Mouse (Mus musculus) forebrain, postnatal 0 days (tissue): ENCODE measurements around the gene Yipf3. TPM values are rescaled to one million over a fixed set of nuclear protein-coding genes. Genes with fewer than 3 reads are reported as not detected.

Source experiments
- ATAC-seq: fragments of 200-750 bp; cut with Nextera tagmentation; 2 replicates; pipeline ENCODE4 v1.8.0; 2017; ENCODE audit warnings: mild to moderate bottlenecking, moderate library complexity
- DNase-seq: peaks from one replicate; pipeline ENCODE4 v3.0.0-alpha.2; 2015
- H3K27ac ChIP-seq: fragments of 300-500 bp; sonication (generic); 2 replicates; pipeline ENCODE4 v1.5.1; 2014; ENCODE audit warnings: low read depth, mild to moderate bottlenecking, antibody characterized with exemption, low read length, moderate library complexity, mixed read lengths
- H3K27me3 ChIP-seq: fragments of 300-500 bp; sonication (generic); 2 replicates; pipeline ENCODE4 v1.6.1; 2014; ENCODE audit warnings: mild to moderate bottlenecking, low read length, mixed read lengths; ENCODE audit not compliant: insufficient read depth
- H3K36me3 ChIP-seq: fragments of 300-500 bp; sonication (generic); 2 replicates; pipeline ENCODE4 v1.6.1; 2014; ENCODE audit warnings: mild to moderate bottlenecking, moderate library complexity; ENCODE audit not compliant: insufficient read depth
- H3K4me1 ChIP-seq: fragments of 300-500 bp; sonication (generic); 2 replicates; pipeline ENCODE4 v1.6.1; 2014; ENCODE audit warnings: antibody characterized with exemption; ENCODE audit not compliant: insufficient read depth
- H3K4me2 ChIP-seq: fragments of 300-500 bp; sonication (generic); 2 replicates; pipeline ENCODE4 v1.6.1; 2014; ENCODE audit warnings: low read depth, mild to moderate bottlenecking, moderate library complexity
- H3K4me3 ChIP-seq: fragments of 300-500 bp; sonication (generic); 2 replicates; pipeline ENCODE4 v1.5.1; 2014; ENCODE audit warnings: low read depth, low read length, mixed read lengths
- H3K9ac ChIP-seq: fragments of 300-500 bp; sonication (generic); 2 replicates; pipeline ENCODE4 v1.6.1; 2014; ENCODE audit warnings: mild to moderate bottlenecking
- H3K9me3 ChIP-seq: fragments of 300-500 bp; sonication (generic); 2 replicates; pipeline ENCODE4 v1.6.1; 2016; ENCODE audit warnings: low read length
- CTCF ChIP-seq: sonication (generic); IDR thresholded peaks from 2 replicates; pipeline ENCODE4 v1.5.1; 2016; ENCODE audit warnings: antibody characterized with exemption, control low read depth, low read depth
- WGBS: fragments of 180-500 bp; shearing (Covaris S2); extraction: QIAGEN DNeasy Blood & Tissue Kit; methylation state at CpG from one replicate; pipeline ENCODE4 v1.1.7; 2014; 5-methylcytosine and 5-hydroxymethylcytosine counted together
- microRNA counts: library from miRNA; unstranded; fragments of <30 nt; microRNA quantifications from one replicate; lab custom pipeline; 2015
- microRNA-seq, 2 experiments: library from miRNA; unstranded; fragments of <30 nt; microRNA quantifications; one replicate each; pipeline ENCODE4; 2016
- polyA plus RNA-seq: library from polyadenylated mRNA; unstranded; fragments of >200 nt; fragmentation: Nextera tagmentation; extraction: Ambion mirVana; gene quantifications from 2 replicates; pipeline ENCODE4 v1.2.1, GENCODE M21; 2015
- total RNA-seq: library from RNA; depleted of rRNA; stranded (reverse); fragments of >200 nt; gene quantifications from 2 replicates; pipeline ENCODE4 v1.2.3, GENCODE M21; 2014; rRNA removed

Gene Yipf3
- total and polyA plus RNA-seq, 2 experiments from 2014 or later, result 16.1 to 74.2 TPM

GRCm38 (mm10) chr17:46298220-46298913 is 50.5 kb downstream of the Yipf3 start:
- peak overlapping the region; percentile 77 for H3K9ac ChIP-seq
- peak; percentile 88 for TF ChIP-seq CTCF
- no peaks in the 10 kb centered on the region for H3K4me1 ChIP-seq
- H3K9me3 ChIP-seq, result no peaks in the 10 kb centered on the region
- DNase-seq (peak; percentile 89), ATAC-seq (peak; percentile 85)
- H3K27me3 ChIP-seq, result peaks cover 9% of the 10 kb centered on the region
- peaks cover 12% of the 10 kb centered on the region; the same call in 1 of the 2 replicates for H3K36me3 ChIP-seq
- H3K4me3 ChIP-seq, result peak overlapping the region; percentile 70
- 4% methylated on average over 41 of the region's 48 CpGs for WGBS
- H3K4me2 ChIP-seq, result peak overlapping the region; percentile 91
- H3K27ac ChIP-seq, result peak overlapping the region; percentile 86

GRCm38 (mm10) chr17:46301892-46302291 is 54.0 kb downstream of the Yipf3 start:
- no peak for ATAC-seq
- Histone ChIP-seq H3K27me3 (no peaks in the 10 kb centered on the region), H3K4me2 (no peak overlapping the region), H3K4me3 (no peak overlapping the region), H3K36me3 (peaks cover 26% of the 10 kb centered on the region; the same call in 1 of the 2 replicates), H3K4me1 (no peaks in the 10 kb centered on the region), H3K9me3 (no peaks in the 10 kb centered on the region), H3K9ac (no peak overlapping the region), H3K27ac (no peak overlapping the region)
- no peak for DNase-seq
- 77% methylated on average over 12 of the region's 12 CpGs for WGBS
- TF ChIP-seq CTCF, result no peak

MicroRNAs within 50 kb of the gene (microRNA counts, 519-probe panel; counts per million panel counts)
- microRNA mmu-miR-693-3p (lab: Ali Mortazavi, UCI) (not detected), microRNA mmu-miR-693-5p (lab: Ali Mortazavi, UCI) (not detected)

Small RNA genes lying within 50 kb of the gene (microRNA-seq; reads per million reads assigned to microRNA genes)
- 0 to 0.12 reads per million in 2 experiments for gene Mir693

Other genes with a start within 250 kb of the Yipf3 start
- 70.7 and 96.5 TPM in 2 replicates for gene Vegfa, start 215.7 kb upstream of the Yipf3 start, total RNA-seq
- 2.0 and 2.3 TPM in 2 replicates for gene Vegfa, start 215.7 kb upstream of the Yipf3 start, polyA plus RNA-seq
- gene Mrps18a, start 137.1 kb upstream of the Yipf3 start, total RNA-seq, result 72.9 and 79.4 TPM in 2 replicates
- 171 and 176 TPM in 2 replicates for gene Mrps18a, start 137.1 kb upstream of the Yipf3 start, polyA plus RNA-seq
- 63.7 and 94.6 TPM in 2 replicates for gene Rsph9, start 103.9 kb upstream of the Yipf3 start, total RNA-seq
- gene Rsph9, start 103.9 kb upstream of the Yipf3 start, polyA plus RNA-seq, result 87.0 and 101 TPM in 2 replicates
- gene Mad2l1bp, start 94.5 kb upstream of the Yipf3 start, total RNA-seq, result 11.6 and 14.1 TPM in 2 replicates
- gene Mad2l1bp, start 94.5 kb upstream of the Yipf3 start, polyA plus RNA-seq, result 21.7 and 24.6 TPM in 2 replicates
- 79.0 and 91.8 TPM in 2 replicates for gene Gtpbp2, start 87.0 kb upstream of the Yipf3 start, total RNA-seq
- gene Gtpbp2, start 87.0 kb upstream of the Yipf3 start, polyA plus RNA-seq, result 14.8 and 19.8 TPM in 2 replicates
- gene Polh, start 45.4 kb upstream of the Yipf3 start, total RNA-seq, result 9.6 and 11.7 TPM in 2 replicates
- 3.1 and 4.7 TPM in 2 replicates for gene Polh, start 45.4 kb upstream of the Yipf3 start, polyA plus RNA-seq
- 52.6 and 61.5 TPM in 2 replicates for gene Xpo5, start 45.3 kb upstream of the Yipf3 start, total RNA-seq
- 18.1 and 23.2 TPM in 2 replicates for gene Xpo5, start 45.3 kb upstream of the Yipf3 start, polyA plus RNA-seq
- gene Polr1c, start within 50 bp of the Yipf3 start, total RNA-seq, result 51.1 and 82.9 TPM in 2 replicates
- 57.6 and 59.6 TPM in 2 replicates for gene Polr1c, start within 50 bp of the Yipf3 start, polyA plus RNA-seq
- gene Lrrc73, start 5.5 kb downstream of the Yipf3 start, total RNA-seq, result 51.5 and 56.6 TPM in 2 replicates
- 36.1 and 37.2 TPM in 2 replicates for gene Lrrc73, start 5.5 kb downstream of the Yipf3 start, polyA plus RNA-seq
- gene Tjap1, start 34.9 kb downstream of the Yipf3 start, total RNA-seq, result 25.6 and 36.9 TPM in 2 replicates
- gene Tjap1, start 34.9 kb downstream of the Yipf3 start, polyA plus RNA-seq, result 15.8 and 17.6 TPM in 2 replicates
- gene Dlk2, start 49.3 kb downstream of the Yipf3 start, total RNA-seq, result 49.9 and 61.3 TPM in 2 replicates
- 16.3 and 16.8 TPM in 2 replicates for gene Dlk2, start 49.3 kb downstream of the Yipf3 start, polyA plus RNA-seq
- gene Abcc10, start 80.3 kb downstream of the Yipf3 start, total RNA-seq, result 6.5 and 8.3 TPM in 2 replicates
- 3.7 and 5.0 TPM in 2 replicates for gene Abcc10, start 80.3 kb downstream of the Yipf3 start, polyA plus RNA-seq
- gene Zfp318, start 135.7 kb downstream of the Yipf3 start, total RNA-seq, result 26.1 and 28.3 TPM in 2 replicates
- gene Zfp318, start 135.7 kb downstream of the Yipf3 start, polyA plus RNA-seq, result 11.2 and 17.6 TPM in 2 replicates
- 0.52 and 1.1 TPM in 2 replicates for gene Crip3, start 180.8 kb downstream of the Yipf3 start, total RNA-seq
- gene Crip3, start 180.8 kb downstream of the Yipf3 start, polyA plus RNA-seq, result 2.8 and 4.3 TPM in 2 replicates
- gene Slc22a7, start 190.4 kb downstream of the Yipf3 start, total RNA-seq, result 0.24 TPM in 1 of 2 replicates, not detected in the other
- 0.11 and 0.13 TPM in 2 replicates for gene Slc22a7, start 190.4 kb downstream of the Yipf3 start, polyA plus RNA-seq
- gene Ttbk1, start 239.6 kb downstream of the Yipf3 start, total RNA-seq, result 32.3 and 36.5 TPM in 2 replicates
- 4.2 and 5.6 TPM in 2 replicates for gene Ttbk1, start 239.6 kb downstream of the Yipf3 start, polyA plus RNA-seq
- gene Dnph1, start 248.6 kb downstream of the Yipf3 start, total RNA-seq, result 5.9 and 6.1 TPM in 2 replicates
- gene Dnph1, start 248.6 kb downstream of the Yipf3 start, polyA plus RNA-seq, result 14.9 and 16.1 TPM in 2 replicates